Mouse (Mus musculus) naive thymus-derived CD4-positive, alpha-beta T cell, adult 2 months (primary cell): ENCODE results near the gene Txnip.
"Not testable (repeated sequence)": the region's sequence is repeated elsewhere in the genome, so short reads cannot be mapped to it uniquely, and the experiment has no call there.

ENCODE experiments used
- DNase-seq: peaks from one replicate; pipeline ENCODE4 v3.0.0-alpha.2; 2011; ENCODE audit warnings: low read depth

The Txnip gene

GRCm38 (mm10) chr3:96593790-96594560 is 36.2 kb downstream of the Txnip start, which contains the start of gene Polr3gl:
Gene Polr3gl, minus strand, starts transcription at chr3:96594181.
- DNase-seq: peak; percentile 94

GRCm38 (mm10) chr3:96594851-96595250 is 37.1 kb downstream of the Txnip start:
- peak; percentile 26 for DNase-seq

GRCm38 (mm10) chr3:96595661-96596060 is 37.9 kb downstream of the Txnip start:
- DNase-seq: no peak

- peak; percentile 44 for DNase-seq
These were observed 38.5 kb downstream of the Txnip start, which contains the start of gene Ankrd34a for GRCm38 (mm10) chr3:96596228-96596707. Gene Ankrd34a, plus strand, starts transcription at chr3:96596636.

- DNase-seq: no peak
These were observed 39.1 kb downstream of the Txnip start for GRCm38 (mm10) chr3:96596855-96597254.

GRCm38 (mm10) chr3:96597435-96597891 is 39.7 kb downstream of the Txnip start:
- DNase-seq: peak; percentile 52

- peak; percentile 39 for DNase-seq
These were observed 40.7 kb downstream of the Txnip start for GRCm38 (mm10) chr3:96598156-96599068.

GRCm38 (mm10) chr3:96599069-96599393 is 41.3 kb downstream of the Txnip start:
- DNase-seq: no peak

- no peak for DNase-seq
These were observed 41.7 kb downstream of the Txnip start for GRCm38 (mm10) chr3:96599411-96599810.

GRCm38 (mm10) chr3:96600639-96601250 is 43.0 kb downstream of the Txnip start, which contains the start of gene Lix1l:
Gene Lix1l, plus strand, starts transcription at chr3:96601149.
- peak; percentile 86 for DNase-seq

- DNase-seq: peak; percentile 56
These were observed 43.6 kb downstream of the Txnip start for GRCm38 (mm10) chr3:96601251-96601787.

- DNase-seq: no peak
These were observed 44.4 kb downstream of the Txnip start for GRCm38 (mm10) chr3:96601941-96602703.

- DNase-seq: no peak
These were observed 44.9 kb downstream of the Txnip start for GRCm38 (mm10) chr3:96602704-96603084.

- DNase-seq: no peak
These were observed 45.6 kb downstream of the Txnip start for GRCm38 (mm10) chr3:96603311-96603710.

GRCm38 (mm10) chr3:96606007-96606406 is 48.2 kb downstream of the Txnip start:
- DNase-seq: not testable (repeated sequence)

GRCm38 (mm10) chr3:96606618-96607017 is 48.9 kb downstream of the Txnip start:
- DNase-seq: no peak
